Mouse (Mus musculus) ES-E14 (cell line): ENCODE data around the gene Stk16. TPM values are rescaled to one million over a fixed set of nuclear protein-coding genes. Genes with fewer than 3 reads are reported as not detected.
A peak's percentile ranks its signal among the peaks of the same experiment; 100 is the strongest.

Experiments
- DNase-seq: peaks from one replicate; pipeline ENCODE4 v3.0.0-alpha.2; 2013; ENCODE audit warnings: low read depth, low spot score
- H3K27ac ChIP-seq: 2 replicates; pipeline ENCODE4 v1.5.1; 2012; ENCODE audit warnings: low read depth, mild to moderate bottlenecking, low read length, moderate library complexity, mixed read lengths; ENCODE audit not compliant: poor library complexity, insufficient read depth, severe bottlenecking
- H3K36me3 ChIP-seq: 2 replicates; pipeline ENCODE4 v1.6.1; 2012; ENCODE audit warnings: mild to moderate bottlenecking, low read length, moderate library complexity, mixed read lengths; ENCODE audit not compliant: control insufficient read depth, poor library complexity, insufficient read depth, severe bottlenecking
- H3K4me1 ChIP-seq, 2 experiments: fragments of 150-350 bp in 1 of 2; sonication (generic) in 1 of 2; 2 replicates each; pipeline ENCODE4 v1.6.1; 2012; ENCODE audit warnings: low read length in 2 of 2, mild to moderate bottlenecking in 1 of 2, mixed read lengths in 1 of 2; ENCODE audit not compliant: control insufficient read depth in 2 of 2, insufficient read depth in 2 of 2, poor library complexity in 1 of 2
- H3K4me3 ChIP-seq, 2 experiments: fragments of 150-350 bp in 1 of 2; sonication (generic) in 1 of 2; 2 replicates each; pipeline ENCODE4 v1.5.1; 2012; ENCODE audit warnings: low read length in 2 of 2, low read depth in 1 of 2, mild to moderate bottlenecking in 1 of 2, mixed read lengths in 1 of 2; ENCODE audit not compliant: insufficient read depth in 1 of 2, poor library complexity in 1 of 2, severe bottlenecking in 1 of 2
- H3K9ac ChIP-seq: 2 replicates; pipeline ENCODE4 v1.6.1; 2012; ENCODE audit warnings: low read depth, mild to moderate bottlenecking, low read length, mixed read lengths; ENCODE audit not compliant: poor library complexity, insufficient read depth, severe bottlenecking
- H3K9me3 ChIP-seq: fragments of 150-350 bp; sonication (generic); 2 replicates; pipeline ENCODE4 v1.6.1; 2012; ENCODE audit warnings: low read depth, mild to moderate bottlenecking, low read length; ENCODE audit not compliant: control insufficient read depth, insufficient read depth
- CHD2 ChIP-seq: IDR thresholded peaks from 2 replicates; pipeline ENCODE4 v1.6.1; 2014; ENCODE audit warnings: mild to moderate bottlenecking, low read depth, low read length, inconsistent platforms
- HCFC1 ChIP-seq: IDR thresholded peaks from 2 replicates; pipeline ENCODE4 v1.6.1; 2012; ENCODE audit warnings: low read length, inconsistent platforms, borderline replicate concordance; ENCODE audit not compliant: insufficient read depth
- MAFK ChIP-seq: IDR thresholded peaks from 2 replicates; pipeline ENCODE4 v1.6.1; 2014; ENCODE audit warnings: mild to moderate bottlenecking, low read depth, low read length, inconsistent platforms; ENCODE audit not compliant: insufficient read depth
- ZC3H11A ChIP-seq: IDR thresholded peaks from 2 replicates; pipeline ENCODE4 v1.6.1; 2012; ENCODE audit warnings: low read depth, mild to moderate bottlenecking, inconsistent platforms, low read length, borderline replicate concordance
- ZNF384 ChIP-seq: IDR thresholded peaks from 2 replicates; pipeline ENCODE4 v1.6.1; 2012; ENCODE audit warnings: low read depth, low read length, inconsistent platforms
- in situ Hi-C, 2 experiments: fragments of 600-800 bp; cut with MboI; formaldehyde crosslinking; loops; one replicate each; pipeline ENCODE4 v1.15.1; 2025; ENCODE audit warnings: low sequenced_read_pairs in 2 of 2, inconsistent platforms in 1 of 2; ENCODE audit not compliant: unreplicated experiment in 2 of 2
- total RNA-seq: library from RNA; depleted of rRNA; stranded (reverse); fragments of 300-350 nt; gene quantifications from 2 replicates; pipeline ENCODE4 v1.2.3, GENCODE M21; 2012

Stk16 gene
- total RNA-seq, 1 experiment, result 63.6 TPM

- H3K27ac ChIP-seq, result no peak overlapping the region
- H3K4me1 ChIP-seq, result peaks cover 9 to 26% of the 10 kb centered on the region in 2 experiments
- peaks cover 46% of the 10 kb centered on the region for H3K36me3 ChIP-seq
- DNase-seq, result no peak
- in situ Hi-C loops, result no loop called here
- H3K9me3 ChIP-seq, result no peaks in the 10 kb centered on the region
- TF ChIP-seq ZC3H11A, result no peak
- no peak for TF ChIP-seq HCFC1
- TF ChIP-seq ZNF384, result no peak
- no peak for TF ChIP-seq CHD2
- TF ChIP-seq MAFK, result no peak
- H3K9ac ChIP-seq, result no peak overlapping the region
- no peak overlapping the region for H3K4me3 ChIP-seq
These were observed 3.8 kb downstream of the Stk16 start for GRCm38 (mm10) chr1:75214442-75214841.

- Histone ChIP-seq H3K36me3 (peaks cover 46% of the 10 kb centered on the region), H3K9ac (no peak overlapping the region; the same call in 1 of the 2 replicates), H3K9me3 (no peaks in the 10 kb centered on the region), H3K4me3 (no peak overlapping the region), H3K27ac (no peak overlapping the region), H3K4me1 (peaks cover 9 to 28% of the 10 kb centered on the region in 2 experiments)
- DNase-seq, result no peak
- TF ChIP-seq ZC3H11A (no peak), ZNF384 (no peak), HCFC1 (no peak), CHD2 (no peak), MAFK (no peak)
- in situ Hi-C loops, result no loop called here
These were observed 4.2 kb downstream of the Stk16 start for GRCm38 (mm10) chr1:75214886-75215285.

- Histone ChIP-seq H3K9me3 (no peaks in the 10 kb centered on the region), H3K36me3 (peaks cover 46% of the 10 kb centered on the region), H3K4me3 (no peak overlapping the region), H3K4me1 (peaks cover 13 to 25% of the 10 kb centered on the region in 2 experiments), H3K27ac (no peak overlapping the region), H3K9ac (no peak overlapping the region)
- TF ChIP-seq HCFC1, result no peak
- no peak for TF ChIP-seq ZC3H11A
- TF ChIP-seq ZNF384, result no peak
- TF ChIP-seq MAFK, result no peak
- TF ChIP-seq CHD2, result no peak
- no peak for DNase-seq
- in situ Hi-C loops, result no loop called here
These were observed 5.1 kb downstream of the Stk16 start for GRCm38 (mm10) chr1:75215785-75216184.

GRCm38 (mm10) chr1:75216797-75217585 lies 6.4 kb downstream of the Stk16 start:
- in situ Hi-C loops, result no loop called here
- H3K9me3 ChIP-seq, result no peaks in the 10 kb centered on the region
- H3K36me3 ChIP-seq, result peaks cover 44% of the 10 kb centered on the region

GRCm38 (mm10) chr1:75217893-75218226 lies 7.2 kb downstream of the Stk16 start:
- DNase-seq, result no peak

More at GRCm38 (mm10) chr1:75216797-75217585, 6.4 kb downstream of the Stk16 start:
- TF ChIP-seq ZNF384 (no peak), MAFK (no peak), CHD2 (no peak), HCFC1 (no peak), ZC3H11A (no peak)
- Histone ChIP-seq H3K4me1 (peaks cover 13 to 28% of the 10 kb centered on the region in 2 experiments), H3K9ac (peak overlapping the region; percentile 4; the same call in 1 of the 2 replicates), H3K27ac (no peak overlapping the region), H3K4me3 (no peak overlapping the region; a peak in 1 of 4 replicates)
- DNase-seq, result no peak

More at GRCm38 (mm10) chr1:75217893-75218226, 7.2 kb downstream of the Stk16 start:
- H3K36me3 ChIP-seq, result peaks cover 39% of the 10 kb centered on the region
- no peak overlapping the region for H3K27ac ChIP-seq
- in situ Hi-C loops, result no loop called here
- H3K9ac ChIP-seq, result peak overlapping the region; percentile 74
- no peaks in the 10 kb centered on the region for H3K9me3 ChIP-seq
- H3K4me3 ChIP-seq, result peak overlapping the region; percentile 70 to 97
- TF ChIP-seq CHD2 (no peak), ZC3H11A (no peak), MAFK (no peak), ZNF384 (no peak), HCFC1 (no peak)
- peaks cover 13 to 27% of the 10 kb centered on the region in 2 experiments for H3K4me1 ChIP-seq
